Mouse (Mus musculus): Measurements from ENCODE around the gene Spg11.

GRCm38 (mm10) chr2:122028756-122029700 lies 89.2 kb downstream of the Spg11 start:
- TF ChIP-seq EP300 (IDR thresholded peaks at IDR 0.05; ENCODE audit: low read depth) (no peak), CTCF (IDR thresholded peaks at IDR 0.05; ENCODE audit: low read depth) (no peak)
